8 mouse cellular contexts compared by ENCODE assay signal in the genomic region with DNA sequence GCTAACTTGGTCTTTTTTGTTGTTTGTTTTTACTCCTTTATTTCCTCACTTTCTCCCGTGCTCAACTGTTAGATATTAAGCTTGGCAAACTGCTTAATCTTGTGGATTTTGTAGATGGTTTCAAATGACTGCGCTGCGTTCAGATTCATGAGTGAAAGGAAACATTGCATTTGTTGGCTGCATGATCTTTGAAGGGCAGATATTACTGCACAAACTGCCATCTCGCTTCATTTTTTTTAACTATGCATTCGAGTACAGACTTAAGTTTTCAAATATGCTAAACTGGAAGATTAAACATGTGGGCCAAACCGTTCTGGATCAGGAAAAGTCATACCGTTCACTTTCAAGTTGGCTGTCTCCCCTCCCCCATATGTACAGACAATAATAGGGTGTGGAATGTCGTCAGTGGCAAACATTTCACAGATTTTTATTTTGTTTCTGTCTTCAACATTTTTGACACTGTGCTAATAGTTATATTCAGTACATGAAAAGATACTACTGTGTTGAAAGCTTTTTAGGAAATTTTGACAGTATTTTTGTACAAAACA. TPM values are rescaled to one million over a fixed set of nuclear protein-coding genes. Genes with fewer than 3 reads are reported as not detected.
DNase-seq lines count a peak whose midpoint lies in the region; ATAC-seq and TF ChIP-seq lines count a peak whose summit lies in the region.

No protein-coding gene starts in this region.

- peak; percentile 59 for DNase-seq in cerebellum, adult 9-10 months
- DNase-seq in cerebellum, adult 9-11 months, result no peak
- peak; percentile 40 for DNase-seq in forebrain, embryonic 14.5 days (ENCODE audit: low spot score)
- DNase-seq in thymus, postnatal 25 days, result no peak
- DNase-seq in thymus, postnatal 4 days, result no peak

- ATAC-seq in forebrain, embryonic 14.5 days, result no peak
- no peak for ATAC-seq in limb, embryonic 13.5 days (ENCODE audit: low FRiP score, low read depth)
- no peak for ATAC-seq in stomach, embryonic 14.5 days (ENCODE audit: insufficient number of reproducible peaks, insufficient read depth, low FRiP score, low read depth)

- H3K4me3 ChIP-seq in C2C12 (ENCODE audit: insufficient read depth, poor library complexity, severe bottlenecking), result peak overlapping the region; percentile 92
- peak overlapping the region; percentile 92 for H3K4me3 ChIP-seq in forebrain, embryonic 14.5 days (ENCODE audit: low read depth, low read length)
- peak overlapping the region; percentile 96 for H3K4me3 ChIP-seq in limb, embryonic 13.5 days
- peak overlapping the region; percentile 94 for H3K4me3 ChIP-seq in stomach, embryonic 14.5 days (ENCODE audit: low read depth, low read length)

- no peak overlapping the region for H3K27ac ChIP-seq in forebrain, embryonic 14.5 days (ENCODE audit: low read depth, low read length)
- H3K27ac ChIP-seq in limb, embryonic 13.5 days, result no peak overlapping the region; the same call in 1 of the 2 replicates
- no peak overlapping the region for H3K27ac ChIP-seq in stomach, embryonic 14.5 days (ENCODE audit: low read length)

- WGBS in forebrain, embryonic 14.5 days, result 26% methylated on average over 8 of the region's 8 CpGs
- WGBS in limb, embryonic 13.5 days, result 11% methylated on average over 8 of the region's 8 CpGs
- 16% methylated on average over 8 of the region's 8 CpGs for WGBS in stomach, embryonic 14.5 days

- H3K79me2 ChIP-seq in C2C12 (ENCODE audit: control insufficient read depth, insufficient read depth), result peaks cover 37% of the 10 kb centered on the region

- no peaks in the 10 kb centered on the region for H3K27me3 ChIP-seq in C2C12 (ENCODE audit: control insufficient read depth, insufficient read depth, insufficient read length)
- no peaks in the 10 kb centered on the region for H3K27me3 ChIP-seq in forebrain, embryonic 14.5 days (replicated peaks; ENCODE audit: control insufficient read depth, insufficient read depth, low read length)
- H3K27me3 ChIP-seq in limb, embryonic 13.5 days, result no peaks in the 10 kb centered on the region
- H3K27me3 ChIP-seq in stomach, embryonic 14.5 days (ENCODE audit: control insufficient read depth, insufficient read depth, low read length), result no peaks in the 10 kb centered on the region

- H3K4me2 ChIP-seq in forebrain, embryonic 14.5 days (ENCODE audit: low read length), result peak overlapping the region; percentile 69
- H3K4me2 ChIP-seq in limb, embryonic 13.5 days (replicated peaks), result peak overlapping the region; percentile 78
- H3K4me2 ChIP-seq in stomach, embryonic 14.5 days (replicated peaks; ENCODE audit: low read depth, low read length), result peak overlapping the region; percentile 86

- H3K4me1 ChIP-seq in forebrain, embryonic 14.5 days (ENCODE audit: control insufficient read depth, insufficient read depth, low read length), result peaks cover 21% of the 10 kb centered on the region
- H3K4me1 ChIP-seq in limb, embryonic 13.5 days, result peaks cover 30% of the 10 kb centered on the region
- peaks cover 19% of the 10 kb centered on the region for H3K4me1 ChIP-seq in stomach, embryonic 14.5 days (ENCODE audit: control insufficient read depth, insufficient read depth, low read length)

- no peak for TF ChIP-seq CTCF in C2C12 (IDR thresholded peaks at IDR 0.05; ENCODE audit: control insufficient read depth, insufficient read depth, insufficient read length)

- peak overlapping the region; percentile 49 for H3ac ChIP-seq in C2C12 (ENCODE audit: control insufficient read depth, insufficient read length, low read depth)

- H3K9me3 ChIP-seq in forebrain, embryonic 14.5 days (replicated peaks; ENCODE audit: control insufficient read depth, low read length), result no peaks in the 10 kb centered on the region
- no peaks in the 10 kb centered on the region for H3K9me3 ChIP-seq in limb, embryonic 13.5 days
- H3K9me3 ChIP-seq in stomach, embryonic 14.5 days (ENCODE audit: control insufficient read depth, low read depth, low read length), result no peaks in the 10 kb centered on the region

- H3K36me3 ChIP-seq in C2C12 (ENCODE audit: control insufficient read depth, insufficient read depth), result peaks cover 27% of the 10 kb centered on the region
- no peaks in the 10 kb centered on the region for H3K36me3 ChIP-seq in forebrain, embryonic 14.5 days (ENCODE audit: control insufficient read depth, insufficient read depth, low read length)
- H3K36me3 ChIP-seq in limb, embryonic 13.5 days, result no peaks in the 10 kb centered on the region
- H3K36me3 ChIP-seq in stomach, embryonic 14.5 days (ENCODE audit: control insufficient read depth, insufficient read depth, low read length), result peaks cover 3% of the 10 kb centered on the region; the same call in 1 of the 2 replicates

- H3K9ac ChIP-seq in forebrain, embryonic 14.5 days (ENCODE audit: low read length), result peak overlapping the region; percentile 97
- peak overlapping the region; percentile 95 for H3K9ac ChIP-seq in limb, embryonic 13.5 days
- H3K9ac ChIP-seq in stomach, embryonic 14.5 days (replicated peaks; ENCODE audit: low read depth, low read length), result peak overlapping the region; percentile 92; the same call in 1 of the 2 replicates

- peaks cover 32% of the 10 kb centered on the region for H3K79me3 ChIP-seq in C2C12 (ENCODE audit: low read depth)

TF ChIP-seq in C2C12, 6 proteins besides CTCF, POLR2A, EP300 and RAD21:
- TF ChIP-seq MYOG (IDR thresholded peaks at IDR 0.05; ENCODE audit: control insufficient read depth, extremely low read depth, insufficient read length) (no peak), MAX (IDR thresholded peaks at IDR 0.05) (no peak), USF1 (IDR thresholded peaks at IDR 0.05; ENCODE audit: low read depth) (no peak), MYOD1 (IDR thresholded peaks at IDR 0.05; ENCODE audit: control insufficient read depth, insufficient read length, low read depth) (no peak), FOSL1 (IDR thresholded peaks at IDR 0.05; ENCODE audit: insufficient read depth, low read length, poor library complexity, severe bottlenecking) (no peak), CEBPB (IDR thresholded peaks at IDR 0.05; ENCODE audit: low read depth) (no peak)

RNA-seq across cellular contexts. Expression of a gene that starts 2.1 kb away (rescaled TPM):
- 136 TPM for polyA plus RNA-seq in C2C12 (2012; fragmentation: generic; extraction: Trizol)
- polyA plus RNA-seq in forebrain, embryonic 14.5 days (2014; fragmentation: Nextera tagmentation; extraction: Ambion mirVana), result 50.8 and 62.7 TPM in 2 replicates
- 37.3 and 40.6 TPM in 2 replicates for polyA plus RNA-seq in limb, embryonic 13.5 days (2015; fragmentation: Nextera tagmentation; extraction: Ambion mirVana)
- 32.9 and 38.3 TPM in 2 replicates for polyA plus RNA-seq in stomach, embryonic 14.5 days (2014; fragmentation: Nextera tagmentation; extraction: Ambion mirVana)

Comparison
In these comparisons a context has a peak if more than half of its experiments do, and no peak if none do; other contexts are left out.
1. DNase-seq: peak in cerebellum, adult 9-10 months (single experiment) and forebrain, embryonic 14.5 days (single experiment); none in cerebellum, adult 9-11 months (single experiment), thymus, postnatal 25 days (single experiment) and thymus, postnatal 4 days (single experiment).
2. Peak in every context shown above with its lines, with median percentiles within 50 percentile points of each other: H3K4me3 ChIP-seq, H3K4me2 ChIP-seq and H3K9ac ChIP-seq.